Mouse (Mus musculus) small intestine, adult 2 months (tissue): ENCODE data around the gene Dhtkd1. TPM values are rescaled to one million over a fixed set of nuclear protein-coding genes. Genes with fewer than 3 reads are reported as not detected.

Source experiments
- H3K27ac ChIP-seq: fragments of 200-500 bp; 2 replicates; pipeline ENCODE4 v1.5.1; 2012; ENCODE audit warnings: low read depth, low read length, control low read depth, inconsistent platforms; ENCODE audit not compliant: insufficient read depth
- H3K27me3 ChIP-seq: fragments of 200-500 bp; 2 replicates; pipeline ENCODE4 v1.6.1; 2012; ENCODE audit warnings: mild to moderate bottlenecking, moderate library complexity, low read length, inconsistent platforms; ENCODE audit not compliant: control insufficient read depth, insufficient read depth
- H3K36me3 ChIP-seq: fragments of 200-500 bp; 2 replicates; pipeline ENCODE4 v1.6.1; 2012; ENCODE audit warnings: mild to moderate bottlenecking, low read length, control low read depth, inconsistent platforms; ENCODE audit not compliant: control insufficient read depth, insufficient read depth
- H3K4me1 ChIP-seq: fragments of 200-500 bp; 2 replicates; pipeline ENCODE4 v1.6.1; 2012; ENCODE audit warnings: low read length, inconsistent platforms, mixed read lengths; ENCODE audit not compliant: control insufficient read depth, insufficient read depth, insufficient read length
- H3K4me3 ChIP-seq: fragments of 200-500 bp; 2 replicates; pipeline ENCODE4 v1.5.1; 2012; ENCODE audit warnings: low read depth, mild to moderate bottlenecking, control low read depth, inconsistent platforms, low read length, moderate library complexity
- CTCF ChIP-seq: fragments of 200-500 bp; IDR thresholded peaks from 2 replicates; pipeline ENCODE4 v1.5.1; 2012; ENCODE audit warnings: low read depth, mild to moderate bottlenecking, control low read depth, inconsistent platforms, low read length, moderate library complexity, mixed read lengths; ENCODE audit not compliant: insufficient replicate concordance, insufficient read length; ENCODE audit errors: extremely low read depth
- POLR2A ChIP-seq: fragments of 200-500 bp; IDR thresholded peaks from 2 replicates; pipeline ENCODE4 v1.6.1; 2012; ENCODE audit warnings: low read depth, mild to moderate bottlenecking, control low read depth, inconsistent platforms, low read length, moderate library complexity
- WGBS: fragments of 180-500 bp; shearing (Covaris S2); methylation state at CpG from one replicate; pipeline ENCODE4 v1.1.7; 2018; 5-methylcytosine and 5-hydroxymethylcytosine counted together
- polyA plus RNA-seq: library from polyadenylated mRNA; depleted of rRNA; stranded (reverse); fragments of >200 nt; gene quantifications from 2 replicates; pipeline ENCODE4 v1.2.3, GENCODE M21; 2012; rRNA removed

Gene Dhtkd1
- polyA plus RNA-seq, 1 experiment: 0.13 TPM

GRCm38 (mm10) chr2:5869746-5870145, 72.8 kb downstream of the Dhtkd1 start:
- no peak for TF ChIP-seq POLR2A
- TF ChIP-seq CTCF: no peak
- WGBS: 90% methylated on average over 5 of the region's 5 CpGs
- Histone ChIP-seq H3K27ac (no peak overlapping the region), H3K4me3 (no peak overlapping the region), H3K36me3 (peaks cover 47% of the 10 kb centered on the region), H3K27me3 (no peaks in the 10 kb centered on the region), H3K4me1 (no peaks in the 10 kb centered on the region)

- H3K36me3 ChIP-seq: peaks cover 48% of the 10 kb centered on the region
- no peak overlapping the region for H3K27ac ChIP-seq
- no peak for TF ChIP-seq CTCF
- TF ChIP-seq POLR2A: no peak
- 71% methylated on average over 2 of the region's 2 CpGs for WGBS
- no peak overlapping the region for H3K4me3 ChIP-seq
- no peaks in the 10 kb centered on the region for H3K4me1 ChIP-seq
- no peaks in the 10 kb centered on the region for H3K27me3 ChIP-seq
Measured at GRCm38 (mm10) chr2:5867681-5868080, 74.9 kb downstream of the Dhtkd1 start.

GRCm38 (mm10) chr2:5862834-5863233, 79.8 kb downstream of the Dhtkd1 start, which contains the start of gene Gm13199:
Gene Gm13199 (minus strand): TSS chr2:5862934.
- Histone ChIP-seq H3K27me3 (no peaks in the 10 kb centered on the region), H3K4me3 (no peak within 1 kb of the TSS), H3K27ac (no peak within 1 kb of the TSS), H3K4me1 (no peaks in the 10 kb centered on the region), H3K36me3 (peaks cover 62% of the 10 kb centered on the region)
- WGBS: 96% methylated on average over 3 of the region's 3 CpGs
- TF ChIP-seq CTCF (no peak), POLR2A (no peak)

- TF ChIP-seq CTCF (no peak), POLR2A (no peak)
- Histone ChIP-seq H3K4me3 (no peak overlapping the region), H3K4me1 (peaks cover 21% of the 10 kb centered on the region; the same call in 1 of the 2 replicates), H3K36me3 (peaks cover 14% of the 10 kb centered on the region), H3K27me3 (no peaks in the 10 kb centered on the region), H3K27ac (peak overlapping the region; percentile 38; the same call in 1 of the 2 replicates)
- 74% methylated on average over 5 of the region's 5 CpGs for WGBS
Measured at GRCm38 (mm10) chr2:5851866-5852265, 90.7 kb downstream of the Dhtkd1 start.

GRCm38 (mm10) chr2:5851116-5851515, 91.5 kb downstream of the Dhtkd1 start:
- Histone ChIP-seq H3K4me3 (no peak overlapping the region), H3K4me1 (peaks cover 21% of the 10 kb centered on the region; the same call in 1 of the 2 replicates), H3K27me3 (no peaks in the 10 kb centered on the region), H3K27ac (peak overlapping the region; percentile 95), H3K36me3 (peaks cover 11% of the 10 kb centered on the region)
- TF ChIP-seq POLR2A: no peak
- TF ChIP-seq CTCF: no peak
- WGBS: 73% methylated on average over 9 of the region's 9 CpGs

Other genes starting within 250 kb of the Dhtkd1 start
- 4.8 and 14.3 TPM in 2 replicates for gene Camk1d, start 228.3 kb downstream of the Dhtkd1 start, polyA plus RNA-seq
- 5.3 and 9.4 TPM in 2 replicates for gene Nudt5, start 97.8 kb downstream of the Dhtkd1 start, polyA plus RNA-seq
- 21.4 and 39.4 TPM in 2 replicates for gene Cdc123, start 97.6 kb downstream of the Dhtkd1 start, polyA plus RNA-seq
- gene Gm13199, start 79.9 kb downstream of the Dhtkd1 start, polyA plus RNA-seq: 0.93 and 1.5 TPM in 2 replicates
- gene Sec61a2, start 47.4 kb downstream of the Dhtkd1 start, polyA plus RNA-seq: 4.7 and 10.7 TPM in 2 replicates
- gene Upf2, start 8.7 kb upstream of the Dhtkd1 start, polyA plus RNA-seq: 0.57 and 1.2 TPM in 2 replicates
- 9.3 and 11.8 TPM in 2 replicates for gene Proser2, start 187.4 kb upstream of the Dhtkd1 start, polyA plus RNA-seq